Mouse (Mus musculus) MEL (cell line): ENCODE data around the gene Prr3. TPM values are rescaled to one million over a fixed set of nuclear protein-coding genes. Genes with fewer than 3 reads are reported as not detected.
A peak's percentile ranks its signal among the peaks of the same experiment; 100 is the strongest.

ENCODE experiments used
- DNase-seq: peaks from one replicate; pipeline ENCODE4 v3.0.0; 2011; ENCODE audit warnings: low read depth, low spot score
- H3K27ac ChIP-seq: 2 replicates; pipeline ENCODE4 v1.5.1; 2012; ENCODE audit warnings: low read depth, mild to moderate bottlenecking, control low read depth, low read length, moderate library complexity; ENCODE audit not compliant: control insufficient read depth
- H3K27me3 ChIP-seq, 2 experiments: fragments of 150-350 bp in 1 of 2; sonication (generic) in 1 of 2; 2 replicates each; pipeline ENCODE4 v1.6.1; 2012; ENCODE audit warnings: low read length in 2 of 2, mild to moderate bottlenecking in 2 of 2, improper control_type of control experiment in 1 of 2, moderate library complexity in 1 of 2; ENCODE audit not compliant: insufficient read depth in 2 of 2, control insufficient read depth in 1 of 2
- H3K36me3 ChIP-seq, 2 experiments: 2 replicates each; pipeline ENCODE4 v1.6.1; 2012 to 2014; ENCODE audit warnings: low read length in 2 of 2, improper control_type of control experiment in 1 of 2, inconsistent platforms in 1 of 2, mild to moderate bottlenecking in 1 of 2; ENCODE audit not compliant: insufficient read depth in 2 of 2, control insufficient read depth in 1 of 2
- H3K4me1 ChIP-seq, 2 experiments: fragments of 150-350 bp in 1 of 2; sonication (generic) in 1 of 2; 2 replicates each; pipeline ENCODE4 v1.6.1; 2012; ENCODE audit warnings: low read length in 2 of 2, improper control_type of control experiment in 1 of 2, mild to moderate bottlenecking in 1 of 2; ENCODE audit not compliant: insufficient read depth in 2 of 2, control insufficient read depth in 1 of 2
- H3K4me3 ChIP-seq, 2 experiments: fragments of 150-350 bp in 1 of 2; sonication (generic) in 1 of 2; 2 replicates each; pipeline ENCODE4 v1.5.1; 2012; ENCODE audit warnings: low read depth in 2 of 2, low read length in 2 of 2, mild to moderate bottlenecking in 2 of 2, moderate library complexity in 2 of 2, control low read depth in 1 of 2, improper control_type of control experiment in 1 of 2; ENCODE audit not compliant: control insufficient read depth in 1 of 2, insufficient read depth in 1 of 2
- H3K79me2 ChIP-seq: 2 replicates; pipeline ENCODE4 v1.6.1; 2012; ENCODE audit warnings: mild to moderate bottlenecking, low read length, moderate library complexity; ENCODE audit not compliant: control insufficient read depth, poor library complexity, insufficient read depth
- H3K9ac ChIP-seq: 2 replicates; pipeline ENCODE4 v1.6.1; 2012; ENCODE audit warnings: low read depth, mild to moderate bottlenecking, control low read depth, low read length, moderate library complexity; ENCODE audit not compliant: control insufficient read depth, poor library complexity, severe bottlenecking
- H3K9me3 ChIP-seq: fragments of 150-350 bp; sonication (generic); replicated peaks from 2 replicates; pipeline ENCODE4 v1.6.1; 2012; ENCODE audit warnings: mild to moderate bottlenecking, low read length, improper control_type of control experiment, moderate library complexity; ENCODE audit not compliant: insufficient read depth
- BHLHE40 ChIP-seq: IDR thresholded peaks from 2 replicates; pipeline ENCODE4 v1.6.1; 2012; ENCODE audit warnings: low read depth, mild to moderate bottlenecking, inconsistent platforms, low read length, improper control_type of control experiment, borderline replicate concordance
- CHD2 ChIP-seq: IDR thresholded peaks from 2 replicates; pipeline ENCODE4 v1.6.1; 2011; ENCODE audit warnings: low read length, improper control_type of control experiment
- CTCF ChIP-seq, 3 experiments: IDR thresholded peaks in 2 of 3; conservative IDR thresholded peaks in 1 of 3; 2 replicates each; pipeline ENCODE4 v1.5.1; 2011 to 2012; ENCODE audit warnings: low read length in 3 of 3, low read depth in 2 of 3, mild to moderate bottlenecking in 2 of 3, improper control_type of control experiment in 1 of 3, inconsistent platforms in 1 of 3, mixed read lengths in 1 of 3, moderate library complexity in 1 of 3; ENCODE audit not compliant: control insufficient read depth in 1 of 3, insufficient read depth in 1 of 3, poor library complexity in 1 of 3, severe bottlenecking in 1 of 3
- E2F4 ChIP-seq: IDR thresholded peaks from 2 replicates; pipeline ENCODE4 v1.6.1; 2011; ENCODE audit warnings: low read depth, low read length, improper control_type of control experiment, borderline replicate concordance
- ELF1 ChIP-seq: IDR thresholded peaks from 2 replicates; pipeline ENCODE4 v1.6.1; 2014; ENCODE audit warnings: low read depth, mild to moderate bottlenecking, inconsistent platforms, low read length, improper control_type of control experiment, moderate library complexity
- ETS1 ChIP-seq: IDR thresholded peaks from 2 replicates; pipeline ENCODE4 v1.6.1; 2012; ENCODE audit warnings: low read depth, mild to moderate bottlenecking, inconsistent platforms, low read length, improper control_type of control experiment, moderate library complexity
- GABPA ChIP-seq: IDR thresholded peaks from 2 replicates; pipeline ENCODE4 v1.6.1; 2012; ENCODE audit warnings: low read depth, mild to moderate bottlenecking, inconsistent platforms, low read length, improper control_type of control experiment, moderate library complexity
- GATA1 ChIP-seq: IDR thresholded peaks from 2 replicates; pipeline ENCODE4 v1.6.1; 2011; ENCODE audit warnings: low read depth, low read length, improper control_type of control experiment
- HCFC1 ChIP-seq: IDR thresholded peaks from 2 replicates; pipeline ENCODE4 v1.6.1; 2012; ENCODE audit warnings: low read depth, mild to moderate bottlenecking, inconsistent platforms, low read length, improper control_type of control experiment, moderate library complexity
- KAT2A ChIP-seq: conservative IDR thresholded peaks from 2 replicates; pipeline ENCODE4 v1.6.1; 2012; ENCODE audit warnings: low read depth, low read length, improper control_type of control experiment, inconsistent platforms
- MAFK ChIP-seq: IDR thresholded peaks from 2 replicates; pipeline ENCODE4 v1.6.1; 2011; ENCODE audit warnings: low read depth, mild to moderate bottlenecking, low read length, improper control_type of control experiment, borderline replicate concordance
- MAX ChIP-seq: IDR thresholded peaks from 2 replicates; pipeline ENCODE4 v1.6.1; 2011; ENCODE audit warnings: low read length, improper control_type of control experiment
- MAZ ChIP-seq: IDR thresholded peaks from 2 replicates; pipeline ENCODE4 v1.6.1; 2012; ENCODE audit warnings: low read depth, mild to moderate bottlenecking, inconsistent platforms, low read length, improper control_type of control experiment
- MEF2A ChIP-seq: IDR thresholded peaks from 2 replicates; pipeline ENCODE4 v1.6.1; 2014; ENCODE audit warnings: low read depth, mild to moderate bottlenecking, inconsistent platforms, low read length, improper control_type of control experiment; ENCODE audit not compliant: poor library complexity, insufficient replicate concordance, severe bottlenecking; ENCODE audit errors: extremely low read depth
- MXI1 ChIP-seq: IDR thresholded peaks from 2 replicates; pipeline ENCODE4 v1.6.1; 2011; ENCODE audit warnings: mild to moderate bottlenecking, low read depth, low read length, improper control_type of control experiment
- MYB ChIP-seq: IDR thresholded peaks from 2 replicates; pipeline ENCODE4 v1.6.1; 2011; ENCODE audit warnings: mild to moderate bottlenecking, low read depth, low read length, improper control_type of control experiment
- MYC ChIP-seq: IDR thresholded peaks from 2 replicates; pipeline ENCODE4 v1.6.1; 2011; ENCODE audit warnings: low read depth, mild to moderate bottlenecking, low read length, improper control_type of control experiment, moderate library complexity
- NELFE ChIP-seq: IDR thresholded peaks from 2 replicates; pipeline ENCODE4 v1.6.1; 2011; ENCODE audit warnings: low read depth, low read length, improper control_type of control experiment
- NRF1 ChIP-seq: IDR thresholded peaks from 2 replicates; pipeline ENCODE4 v1.6.1; 2014; ENCODE audit warnings: low read depth, mild to moderate bottlenecking, inconsistent platforms, low read length, improper control_type of control experiment, moderate library complexity; ENCODE audit not compliant: poor library complexity, insufficient read depth, severe bottlenecking
- POLR2AphosphoS5 ChIP-seq: IDR thresholded peaks from 2 replicates; pipeline ENCODE4 v1.6.1; 2012; ENCODE audit warnings: low read depth, borderline replicate concordance, mild to moderate bottlenecking, inconsistent platforms, low read length, moderate library complexity, mixed read lengths
- SMC3 ChIP-seq: IDR thresholded peaks from 2 replicates; pipeline ENCODE4 v1.6.1; 2011; ENCODE audit warnings: low read depth, low read length, improper control_type of control experiment
- TAL1 ChIP-seq: IDR thresholded peaks from 2 replicates; pipeline ENCODE4 v1.6.1; 2012; ENCODE audit warnings: mild to moderate bottlenecking, inconsistent platforms, low read length, moderate library complexity, mixed read lengths
- TBP ChIP-seq: IDR thresholded peaks from 2 replicates; pipeline ENCODE4 v1.8.0; 2011; ENCODE audit warnings: low read depth, low read length, improper control_type of control experiment
- TCF12 ChIP-seq: IDR thresholded peaks from 2 replicates; pipeline ENCODE4 v1.6.1; 2014; ENCODE audit warnings: low read depth, mild to moderate bottlenecking, inconsistent platforms, low read length, improper control_type of control experiment, moderate library complexity
- UBTF ChIP-seq: IDR thresholded peaks from 2 replicates; pipeline ENCODE4 v1.6.1; 2012; ENCODE audit warnings: low read depth, mild to moderate bottlenecking, inconsistent platforms, low read length, improper control_type of control experiment, moderate library complexity, borderline replicate concordance; ENCODE audit not compliant: insufficient read depth
- USF1 ChIP-seq: IDR thresholded peaks from 2 replicates; pipeline ENCODE4 v1.6.1; 2014; ENCODE audit warnings: low read depth, mild to moderate bottlenecking, inconsistent platforms, low read length, improper control_type of control experiment, moderate library complexity
- ZC3H11A ChIP-seq: IDR thresholded peaks from 2 replicates; pipeline ENCODE4 v1.6.1; 2012; ENCODE audit warnings: low read depth, mild to moderate bottlenecking, inconsistent platforms, low read length, improper control_type of control experiment
- ZNF384 ChIP-seq: IDR thresholded peaks from 2 replicates; pipeline ENCODE4 v1.6.1; 2012; ENCODE audit warnings: low read depth, mild to moderate bottlenecking, inconsistent platforms, low read length, improper control_type of control experiment
- polyA plus RNA-seq, 2 experiments: library from polyadenylated mRNA; stranded (reverse) in 1 of 2; unstranded in 1 of 2; fragments of >175 nt in 1 of 2; fragments of >200 nt in 1 of 2; gene quantifications; 2 replicates each; pipeline versions ENCODE4 v1.2.1 to v1.2.4; 2012; ENCODE audit warnings: low replicate concordance in 2 of 2, low read depth in 1 of 2; ENCODE audit not compliant: insufficient read length in 2 of 2, insufficient read depth in 1 of 2, missing spikeins in 1 of 2
- total RNA-seq: library from RNA; depleted of rRNA; stranded (reverse); fragments of 300-350 nt; gene quantifications from 2 replicates; pipeline ENCODE4 v1.2.3, GENCODE M21; 2012

Gene Prr3
- total and polyA plus RNA-seq, 3 experiments: 13.8 to 48.1 TPM; not detected in 1

GRCm38 (mm10) chr17:35978811-35979400, 1.1 kb downstream of the Prr3 start (continued):
- TF ChIP-seq CTCF (IDR thresholded peaks at IDR 0.05 in 2 of 3, conservative IDR thresholded peaks at IDR 0.05 in 1 of 3; ENCODE audit: control insufficient read depth in 1 of 3, insufficient read depth in 1 of 3, low read depth in 2 of 3, low read length in 3 of 3, poor library complexity in 1 of 3, severe bottlenecking in 1 of 3) (no peak), ELF1 (peak; percentile 88), HCFC1 (peak; percentile 86), NRF1 (peak; percentile 53; the same call in 1 of the 2 replicates), GABPA (no peak), USF1 (peak; percentile 33; the same call in 1 of the 2 replicates), TBP (no peak), ZC3H11A (no peak), NELFE (peak; percentile 30; the same call in 1 of the 2 replicates), MAZ (peak; percentile 38; the same call in 1 of the 2 replicates), KAT2A (no peak; the same call in 1 of the 2 replicates), ZNF384 (no peak), MEF2A (no peak), MYC (no peak), POLR2AphosphoS5 (no peak), MYB (no peak), MAFK (no peak), MAX (no peak), UBTF (no peak), E2F4 (no peak), CHD2 (no peak)

- H3K4me1 ChIP-seq: peaks cover 0 to 20% of the 10 kb centered on the region in 2 experiments; a peak in 3 of 4 replicates
- no peak overlapping the region for H3K4me3 ChIP-seq
- no peaks in the 10 kb centered on the region for H3K9me3 ChIP-seq
- H3K27ac ChIP-seq: no peak overlapping the region
- peak; percentile 61; the same call in 1 of the 2 replicates for TF ChIP-seq ETS1
- no peak for TF ChIP-seq MYC
- no peak for TF ChIP-seq TAL1
- TF ChIP-seq ZC3H11A: no peak
- no peak for TF ChIP-seq MEF2A
- no peak for TF ChIP-seq MXI1
- no peak for TF ChIP-seq TCF12
- TF ChIP-seq KAT2A: no peak
- peak; percentile 71; the same call in 1 of the 2 replicates for TF ChIP-seq USF1
- TF ChIP-seq MAFK: no peak
- TF ChIP-seq ZNF384: no peak
- no peak for TF ChIP-seq SMC3
- 0 out of 2 replicates have a peak, but pooled peaks have one; percentile 7 for TF ChIP-seq GATA1
- no peak for TF ChIP-seq TBP
- TF ChIP-seq BHLHE40: peak; percentile 86
- no peak overlapping the region; the same call in 1 of the 2 replicates for H3K9ac ChIP-seq
- no peaks in the 10 kb centered on the region for H3K27me3 ChIP-seq
- peaks cover 24% of the 10 kb centered on the region for H3K79me2 ChIP-seq
- peaks cover 4 to 27% of the 10 kb centered on the region in 2 experiments; a peak in 3 of 4 replicates for H3K36me3 ChIP-seq
- DNase-seq: peak; percentile 78
Observed at GRCm38 (mm10) chr17:35972131-35972530, 7.9 kb downstream of the Prr3 start.
